Mouse (Mus musculus) spleen, postnatal 10 days (tissue): ENCODE measurements around the gene Tceal1.

ENCODE experiments used
- DNase-seq, 2 experiments: peaks; one replicate each; pipeline ENCODE4 v3.0.0; 2021 to 2022; ENCODE audit warnings: low spot score in 2 of 2

Tceal1 gene

GRCm38 (mm10) chrX:136749329-136749728 lies 41.5 kb downstream of the Tceal1 start:
- no peak for DNase-seq

- DNase-seq: no peak
These were observed 47.7 kb downstream of the Tceal1 start for GRCm38 (mm10) chrX:136755464-136755863.
